Mouse (Mus musculus): ENCODE data around the gene Slc22a19.

- TF ChIP-seq CTCF (IDR thresholded peaks at IDR 0.05; ENCODE audit: low read depth, low read length) (no peak), POLR2A (IDR thresholded peaks at IDR 0.05; ENCODE audit: borderline replicate concordance, low read depth, low read length) (no peak)
These were observed 18.4 kb upstream of the Slc22a19 start for GRCm38 (mm10) chr19:7729543-7729942.
